Mouse (Mus musculus) neural tube, embryonic 15.5 days (tissue): ENCODE data around the gene Smyd4. TPM values are rescaled to one million over a fixed set of nuclear protein-coding genes. Genes with fewer than 3 reads are reported as not detected.
A peak's percentile ranks its signal among the peaks of the same experiment; 100 is the strongest.

ENCODE experiments used
- ATAC-seq: fragments of 200-750 bp; cut with Nextera tagmentation; 2 replicates; pipeline ENCODE4 v1.8.0; 2017; ENCODE audit warnings: mild to moderate bottlenecking, moderate TSS enrichment, moderate library complexity; ENCODE audit not compliant: low FRiP score
- H3K27ac ChIP-seq: fragments of 300-500 bp; sonication (generic); replicated peaks from 2 replicates; pipeline ENCODE4 v1.5.1; 2015; ENCODE audit warnings: mild to moderate bottlenecking, inconsistent platforms
- H3K27me3 ChIP-seq: fragments of 300-500 bp; sonication (generic); replicated peaks from 2 replicates; pipeline ENCODE4 v1.6.1; 2015; ENCODE audit warnings: inconsistent platforms
- H3K36me3 ChIP-seq: fragments of 300-500 bp; sonication (generic); 2 replicates; pipeline ENCODE4 v1.6.1; 2015; ENCODE audit warnings: inconsistent platforms
- H3K4me1 ChIP-seq: fragments of 300-500 bp; sonication (generic); 2 replicates; pipeline ENCODE4 v1.6.1; 2015; ENCODE audit warnings: inconsistent platforms
- H3K4me2 ChIP-seq: fragments of 300-500 bp; sonication (generic); 2 replicates; pipeline ENCODE4 v1.6.1; 2015; ENCODE audit warnings: inconsistent platforms, mild to moderate bottlenecking, moderate library complexity
- H3K4me3 ChIP-seq: fragments of 300-500 bp; sonication (generic); replicated peaks from 2 replicates; pipeline ENCODE4 v1.5.1; 2015; ENCODE audit warnings: mild to moderate bottlenecking, inconsistent platforms
- H3K9ac ChIP-seq: fragments of 300-500 bp; sonication (generic); replicated peaks from 2 replicates; pipeline ENCODE4 v1.6.1; 2015; ENCODE audit warnings: mild to moderate bottlenecking, inconsistent platforms
- H3K9me3 ChIP-seq: fragments of 300-500 bp; sonication (generic); replicated peaks from 2 replicates; pipeline ENCODE4 v1.6.1; 2016; ENCODE audit warnings: inconsistent platforms
- WGBS: fragments of 180-500 bp; shearing (Covaris S2); methylation state at CpG from one replicate; pipeline ENCODE4 v1.1.7; 2015; ENCODE audit warnings: mixed read lengths; 5-methylcytosine and 5-hydroxymethylcytosine counted together
- polyA plus RNA-seq: library from polyadenylated mRNA; unstranded; fragments of >200 nt; fragmentation: Nextera tagmentation; extraction: Ambion mirVana; gene quantifications from 2 replicates; pipeline ENCODE4 v1.2.1, GENCODE M21; 2015

Gene Smyd4
- polyA plus RNA-seq, 1 experiment from 2014 or later = 18.7 TPM

DNA sequence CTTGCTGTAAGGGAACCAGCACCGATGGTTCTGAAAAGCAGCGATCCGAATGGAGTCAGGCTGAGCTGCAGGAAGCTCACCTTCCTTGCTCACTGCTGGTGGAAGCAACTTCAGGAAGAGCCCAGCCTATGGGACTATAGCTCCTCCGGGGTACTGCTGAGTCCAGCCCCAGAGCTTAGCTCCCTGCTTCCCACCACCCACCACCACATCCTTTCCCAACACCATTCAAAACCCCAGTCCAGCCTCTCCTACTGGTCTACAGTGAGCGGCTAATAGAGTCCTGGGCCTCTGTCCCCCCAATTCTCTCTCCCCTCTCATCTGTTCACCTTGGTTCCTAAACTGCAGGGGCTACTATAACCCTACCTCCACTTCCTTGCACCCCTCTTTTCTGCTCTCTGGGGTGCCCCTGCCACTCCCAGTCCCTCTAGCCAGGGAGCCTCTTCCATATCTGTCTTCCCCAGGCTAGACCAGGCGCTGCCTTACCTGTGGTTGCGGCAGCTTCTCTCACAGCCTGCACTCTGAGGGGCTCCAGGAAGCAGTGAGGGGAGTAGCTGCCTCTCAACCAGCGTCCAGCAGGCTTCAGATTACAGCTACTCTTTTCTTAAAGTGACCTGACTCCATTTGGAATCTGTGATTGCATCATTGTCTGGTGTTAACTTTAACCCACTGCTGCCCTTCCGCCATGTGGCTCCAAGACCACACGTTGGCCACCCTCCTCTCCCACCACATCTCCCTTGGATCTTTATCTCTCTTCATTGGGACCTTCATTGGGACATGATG, 74.0 kb downstream of the Smyd4 start, which contains the start of gene Serpinf1:
Gene Serpinf1, minus strand, starts transcription at position 689 of the 780 bp plus-strand sequence.
- no peaks in the 10 kb centered on the region for H3K36me3 ChIP-seq
- H3K4me2 ChIP-seq = peak within 1 kb of the TSS; percentile 27
- H3K9ac ChIP-seq = no peak within 1 kb of the TSS
- 45% methylated on average over 10 of the region's 10 CpGs for WGBS
- ATAC-seq = no peak
- H3K27me3 ChIP-seq = no peaks in the 10 kb centered on the region
- no peak within 1 kb of the TSS for H3K27ac ChIP-seq
- no peaks in the 10 kb centered on the region for H3K9me3 ChIP-seq
- H3K4me3 ChIP-seq = peak within 1 kb of the TSS; percentile 20
- no peaks in the 10 kb centered on the region for H3K4me1 ChIP-seq

- Histone ChIP-seq H3K36me3 (no peaks in the 10 kb centered on the region), H3K9me3 (no peaks in the 10 kb centered on the region), H3K27ac (no peak overlapping the region), H3K4me3 (no peak overlapping the region), H3K4me2 (no peak overlapping the region), H3K9ac (no peak overlapping the region), H3K4me1 (no peaks in the 10 kb centered on the region), H3K27me3 (no peaks in the 10 kb centered on the region)
- WGBS = 93% methylated on average over 3 of the region's 3 CpGs
- no peak for ATAC-seq
Observed at GRCm38 (mm10) chr11:75423091-75423490, 74.9 kb downstream of the Smyd4 start.

DNA sequence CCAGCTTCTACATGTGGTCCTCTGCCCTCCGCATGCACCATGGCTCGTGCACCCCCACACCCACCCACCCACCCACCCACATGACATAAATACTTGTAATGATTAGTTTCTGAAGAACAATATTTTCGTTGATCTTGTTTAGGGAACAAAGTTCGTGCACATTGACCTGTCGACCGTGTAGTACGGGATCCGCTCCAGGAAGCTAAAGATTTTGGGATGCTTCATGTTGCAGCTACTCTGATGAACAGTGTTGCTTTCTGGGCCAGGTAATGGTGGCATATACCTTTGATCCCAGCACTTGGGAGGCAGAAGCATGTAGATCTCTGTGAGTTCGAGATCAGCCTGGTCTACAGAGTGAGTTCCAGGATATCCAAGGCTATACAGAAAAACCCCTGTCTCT, 75.8 kb downstream of the Smyd4 start:
- no peaks in the 10 kb centered on the region for H3K4me1 ChIP-seq
- WGBS = 89% methylated on average over 9 of the region's 9 CpGs
- H3K36me3 ChIP-seq = no peaks in the 10 kb centered on the region
- H3K4me2 ChIP-seq = no peak overlapping the region
- no peaks in the 10 kb centered on the region for H3K9me3 ChIP-seq
- no peak for ATAC-seq
- no peaks in the 10 kb centered on the region for H3K27me3 ChIP-seq
- no peak overlapping the region for H3K27ac ChIP-seq
- H3K9ac ChIP-seq = no peak overlapping the region
- no peak overlapping the region for H3K4me3 ChIP-seq

- H3K4me3 ChIP-seq = no peak overlapping the region
- H3K36me3 ChIP-seq = no peaks in the 10 kb centered on the region
- H3K9me3 ChIP-seq = no peaks in the 10 kb centered on the region
- no peaks in the 10 kb centered on the region for H3K27me3 ChIP-seq
- no peak overlapping the region for H3K9ac ChIP-seq
- no peak for ATAC-seq
- H3K27ac ChIP-seq = no peak overlapping the region
- 90% methylated on average over 3 of the region's 3 CpGs for WGBS
- no peak overlapping the region for H3K4me2 ChIP-seq
- H3K4me1 ChIP-seq = no peaks in the 10 kb centered on the region
Observed at GRCm38 (mm10) chr11:75424459-75424858, 76.2 kb downstream of the Smyd4 start.

DNA sequence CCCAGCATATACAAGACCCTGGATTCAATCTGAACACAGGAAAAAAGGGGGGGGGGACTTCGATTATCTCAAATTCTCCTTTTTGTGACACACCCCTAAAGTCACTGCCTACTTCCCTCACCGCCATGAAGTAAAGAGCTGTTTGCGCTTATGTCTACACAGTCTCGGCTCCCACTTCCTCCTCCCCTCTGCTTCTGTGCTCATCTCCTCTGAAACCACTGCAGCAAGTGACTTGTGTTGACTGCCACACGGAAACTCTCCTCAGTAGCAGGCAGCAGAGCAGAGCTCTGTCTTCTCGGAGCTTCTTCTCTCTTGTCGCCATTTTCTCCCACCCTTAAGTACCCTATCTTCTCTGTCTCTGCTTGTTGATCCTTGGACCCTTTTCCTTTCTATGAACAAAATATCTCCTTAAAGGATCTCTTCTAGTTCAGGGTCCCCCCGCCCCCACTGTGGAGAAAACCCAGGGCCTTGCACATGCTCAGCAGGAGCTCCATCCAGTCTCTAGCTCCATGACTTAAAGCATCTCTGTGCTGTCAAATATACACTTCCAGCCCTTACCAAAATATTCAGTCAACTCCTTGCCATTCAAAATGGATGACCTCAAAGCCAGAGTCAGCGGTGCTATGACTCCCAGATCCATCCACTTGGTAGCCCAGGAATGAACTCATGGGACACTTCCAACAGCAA, 80.9 kb downstream of the Smyd4 start:
- Histone ChIP-seq H3K27ac (no peak overlapping the region), H3K4me2 (no peak overlapping the region), H3K9me3 (no peaks in the 10 kb centered on the region), H3K4me3 (no peak overlapping the region), H3K9ac (no peak overlapping the region), H3K36me3 (no peaks in the 10 kb centered on the region), H3K4me1 (peaks cover 7% of the 10 kb centered on the region), H3K27me3 (no peaks in the 10 kb centered on the region)
- ATAC-seq = no peak
- 89% methylated on average over 9 of the region's 9 CpGs for WGBS

GRCm38 (mm10) chr11:75431307-75431706, 83.1 kb downstream of the Smyd4 start:
- Histone ChIP-seq H3K9me3 (no peaks in the 10 kb centered on the region), H3K36me3 (no peaks in the 10 kb centered on the region), H3K9ac (no peak overlapping the region), H3K4me2 (peak overlapping the region; percentile 15), H3K27me3 (no peaks in the 10 kb centered on the region), H3K4me1 (peaks cover 7% of the 10 kb centered on the region), H3K4me3 (no peak overlapping the region), H3K27ac (peak overlapping the region; percentile 3; the same call in 1 of the 2 replicates)
- peak; percentile 61; the same call in 1 of the 2 replicates for ATAC-seq
- whole genome bisulfite sequencing = 59% methylated on average over 11 of the region's 11 CpGs

GRCm38 (mm10) chr11:75434138-75434537, 85.9 kb downstream of the Smyd4 start:
- WGBS = 92% methylated on average over 5 of the region's 5 CpGs
- H3K27ac ChIP-seq = no peak overlapping the region
- no peak overlapping the region for H3K4me3 ChIP-seq
- no peak overlapping the region for H3K4me2 ChIP-seq
- H3K36me3 ChIP-seq = no peaks in the 10 kb centered on the region
- peaks cover 7% of the 10 kb centered on the region for H3K4me1 ChIP-seq
- no peaks in the 10 kb centered on the region for H3K9me3 ChIP-seq
- ATAC-seq = no peak
- no peaks in the 10 kb centered on the region for H3K27me3 ChIP-seq
- no peak overlapping the region for H3K9ac ChIP-seq

GRCm38 (mm10) chr11:75438194-75438593, 90.0 kb downstream of the Smyd4 start:
- Histone ChIP-seq H3K4me3 (no peak overlapping the region), H3K27ac (no peak overlapping the region), H3K36me3 (peaks cover 22% of the 10 kb centered on the region), H3K4me1 (no peaks in the 10 kb centered on the region), H3K9me3 (no peaks in the 10 kb centered on the region), H3K4me2 (no peak overlapping the region), H3K27me3 (no peaks in the 10 kb centered on the region), H3K9ac (no peak overlapping the region)
- ATAC-seq = no peak
- 88% methylated on average over 13 of the region's 13 CpGs for WGBS

- no peak overlapping the region for H3K9ac ChIP-seq
- no peaks in the 10 kb centered on the region for H3K4me1 ChIP-seq
- no peak overlapping the region for H3K27ac ChIP-seq
- no peak for ATAC-seq
- no peak overlapping the region for H3K4me3 ChIP-seq
- peaks cover 27% of the 10 kb centered on the region for H3K36me3 ChIP-seq
- WGBS = 88% methylated on average over 3 of the region's 3 CpGs
- no peaks in the 10 kb centered on the region for H3K9me3 ChIP-seq
- H3K4me2 ChIP-seq = no peak overlapping the region
- H3K27me3 ChIP-seq = no peaks in the 10 kb centered on the region
Observed at GRCm38 (mm10) chr11:75438804-75439203, 90.6 kb downstream of the Smyd4 start.

DNA sequence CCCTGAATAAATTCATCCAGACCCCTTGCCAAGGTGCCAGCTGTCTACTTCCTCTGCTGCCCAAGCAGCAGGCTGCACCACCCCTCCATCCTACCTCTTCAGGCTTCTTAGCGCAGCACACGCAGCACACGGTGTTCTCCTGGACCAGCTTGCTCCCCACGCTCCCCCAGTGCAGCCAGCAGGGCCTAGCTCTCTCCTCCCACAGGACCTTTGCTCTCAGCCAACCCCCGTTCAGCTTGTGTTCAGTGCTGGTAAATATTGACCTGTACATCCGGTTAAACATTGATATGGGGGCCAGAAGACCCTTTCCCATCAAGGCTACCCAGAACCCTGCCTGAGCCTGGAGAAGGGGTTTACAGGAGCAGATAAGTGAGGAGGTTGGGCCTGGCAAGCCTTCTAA, 91.1 kb downstream of the Smyd4 start, which contains the start of gene Serpinf2:
Gene Serpinf2, minus strand, starts transcription at position 229 of the 400 bp plus-strand sequence.
- H3K4me1 ChIP-seq = no peaks in the 10 kb centered on the region
- no peak within 1 kb of the TSS for H3K4me2 ChIP-seq
- no peaks in the 10 kb centered on the region for H3K27me3 ChIP-seq
- H3K9me3 ChIP-seq = no peaks in the 10 kb centered on the region
- peaks cover 29% of the 10 kb centered on the region for H3K36me3 ChIP-seq
- H3K27ac ChIP-seq = no peak within 1 kb of the TSS
- H3K9ac ChIP-seq = no peak within 1 kb of the TSS
- no peak for ATAC-seq
- WGBS = 92% methylated on average over 6 of the region's 6 CpGs
- no peak within 1 kb of the TSS for H3K4me3 ChIP-seq

- H3K4me3 ChIP-seq = no peak overlapping the region
- H3K4me2 ChIP-seq = no peak overlapping the region
- H3K9me3 ChIP-seq = no peaks in the 10 kb centered on the region
- H3K27me3 ChIP-seq = no peaks in the 10 kb centered on the region
- no peak overlapping the region for H3K9ac ChIP-seq
- peaks cover 31% of the 10 kb centered on the region for H3K36me3 ChIP-seq
- no peak overlapping the region for H3K27ac ChIP-seq
- ATAC-seq = no peak
- 91% methylated on average over 3 of the region's 3 CpGs for WGBS
- H3K4me1 ChIP-seq = no peaks in the 10 kb centered on the region
Observed at GRCm38 (mm10) chr11:75439951-75440350, 91.7 kb downstream of the Smyd4 start.

DNA sequence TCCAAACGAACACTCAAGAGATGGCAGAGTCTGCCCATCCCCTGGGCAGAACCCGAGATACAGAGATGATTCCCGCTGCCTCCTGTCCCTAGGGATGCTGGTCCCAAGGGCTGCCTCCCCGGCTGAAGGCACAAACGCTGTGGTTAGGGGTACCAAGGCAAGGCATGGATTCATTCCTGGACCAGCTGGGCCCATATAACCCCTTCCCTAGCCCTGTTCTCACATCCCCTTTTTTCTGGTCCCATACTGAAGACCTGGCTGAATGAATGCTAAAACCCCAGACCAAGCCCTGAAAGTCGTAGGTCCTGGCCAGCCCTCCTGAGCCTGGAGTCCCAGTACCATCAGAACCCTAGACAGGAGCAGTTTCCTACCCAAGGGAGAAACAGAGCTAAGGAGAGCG, 92.8 kb downstream of the Smyd4 start:
- WGBS = 72% methylated on average over 7 of the region's 7 CpGs
- Histone ChIP-seq H3K9ac (no peak overlapping the region), H3K4me2 (no peak overlapping the region), H3K4me3 (no peak overlapping the region), H3K36me3 (peaks cover 42% of the 10 kb centered on the region), H3K27me3 (no peaks in the 10 kb centered on the region), H3K9me3 (no peaks in the 10 kb centered on the region), H3K4me1 (no peaks in the 10 kb centered on the region), H3K27ac (no peak overlapping the region)
- no peak for ATAC-seq
